Mouse (Mus musculus) liver, postnatal 0 days (tissue): Measurements from ENCODE around the gene Smcr8.
A peak's percentile ranks its signal among the peaks of the same experiment; 100 is the strongest.

Source experiments
- CTCF ChIP-seq: sonication (generic); IDR thresholded peaks from 2 replicates; pipeline ENCODE4 v1.5.1; 2016; ENCODE audit warnings: antibody characterized with exemption, low read depth
- EP300 ChIP-seq: IDR thresholded peaks from 2 replicates; pipeline ENCODE4 v1.6.1; 2016; ENCODE audit warnings: antibody characterized with exemption, low read depth, mild to moderate bottlenecking

DNA sequence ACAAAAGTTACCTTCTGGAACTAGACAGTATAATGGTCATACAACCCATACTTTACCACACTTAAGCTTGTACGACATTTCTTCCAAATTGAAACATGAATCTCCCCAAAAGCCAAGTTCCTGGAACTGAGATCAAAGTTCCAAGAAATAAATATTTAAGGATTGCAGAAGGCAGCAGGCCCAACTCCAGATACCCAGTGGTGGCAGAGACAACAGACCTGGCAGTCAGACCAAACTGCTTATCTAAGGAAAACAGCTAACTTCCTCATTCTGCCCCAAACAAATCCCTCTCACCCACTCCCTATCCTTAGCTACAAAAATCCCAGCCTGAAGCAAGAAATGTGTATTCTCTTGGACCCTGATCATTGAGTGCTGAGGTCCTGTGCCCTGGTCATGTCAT lies 2.5 kb upstream of the Smcr8 start:
- TF ChIP-seq CTCF: no peak
- peak; percentile 56 for TF ChIP-seq EP300
